Mouse (Mus musculus) c-Kit-negative CD71-positive TER-119-positive erythroid progenitor cells, embryonic 14.5 days (primary cell): ENCODE data around the gene Otop2.

ENCODE experiments used
- DNase-seq: peaks from one replicate; pipeline ENCODE4 v3.0.0-alpha.2; 2013; ENCODE audit warnings: low read depth, low spot score

The Otop2 gene

GRCm38 (mm10) chr11:115306863-115307262, at the start of gene Otop2:
Gene Otop2, plus strand, starts transcription at chr11:115307163.
- no peak for DNase-seq

GRCm38 (mm10) chr11:115257775-115258510, 49.0 kb upstream of the Otop2 start:
- no peak for DNase-seq

DNA sequence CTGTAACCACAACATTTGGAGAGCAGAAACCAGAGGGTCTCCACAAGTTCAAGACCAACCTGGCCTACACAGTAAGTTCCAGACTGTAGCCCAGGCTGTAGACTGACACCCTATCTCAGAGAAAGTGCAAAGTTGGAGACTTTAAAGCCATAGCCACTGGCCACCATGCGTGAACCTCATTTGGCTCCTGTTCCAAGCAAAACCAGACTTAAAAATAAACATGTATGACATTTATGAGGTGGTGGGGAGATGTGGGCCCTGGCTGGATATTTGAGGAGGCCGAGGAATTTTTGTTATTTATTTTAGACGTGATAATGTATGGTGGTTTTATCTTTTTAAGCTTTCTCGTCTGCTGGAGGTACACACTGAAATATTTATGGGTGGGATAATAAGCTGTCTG, 47.8 kb upstream of the Otop2 start:
- DNase-seq: no peak

DNA sequence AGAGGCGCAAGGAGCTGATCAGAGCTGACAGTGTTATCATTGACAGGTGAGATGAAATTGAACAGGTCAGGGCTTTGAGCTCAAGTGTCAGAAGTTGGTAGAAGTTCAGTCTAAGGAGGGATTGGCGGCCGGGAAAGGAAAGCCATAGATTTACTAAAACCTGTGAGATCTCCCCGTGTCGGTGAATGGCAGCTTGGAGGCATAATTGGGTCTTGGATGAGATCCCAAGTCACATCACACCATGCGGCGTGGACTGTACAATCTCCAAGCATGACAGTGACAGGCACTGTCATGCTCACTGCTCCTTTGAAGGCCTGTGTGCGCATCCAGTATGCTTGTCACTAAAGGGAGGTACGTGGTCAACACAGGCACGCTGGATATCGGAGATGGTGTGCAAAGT, 44.0 kb upstream of the Otop2 start:
- no peak for DNase-seq

- no peak for DNase-seq
Measured at GRCm38 (mm10) chr11:115264136-115264861, 42.7 kb upstream of the Otop2 start.

DNA sequence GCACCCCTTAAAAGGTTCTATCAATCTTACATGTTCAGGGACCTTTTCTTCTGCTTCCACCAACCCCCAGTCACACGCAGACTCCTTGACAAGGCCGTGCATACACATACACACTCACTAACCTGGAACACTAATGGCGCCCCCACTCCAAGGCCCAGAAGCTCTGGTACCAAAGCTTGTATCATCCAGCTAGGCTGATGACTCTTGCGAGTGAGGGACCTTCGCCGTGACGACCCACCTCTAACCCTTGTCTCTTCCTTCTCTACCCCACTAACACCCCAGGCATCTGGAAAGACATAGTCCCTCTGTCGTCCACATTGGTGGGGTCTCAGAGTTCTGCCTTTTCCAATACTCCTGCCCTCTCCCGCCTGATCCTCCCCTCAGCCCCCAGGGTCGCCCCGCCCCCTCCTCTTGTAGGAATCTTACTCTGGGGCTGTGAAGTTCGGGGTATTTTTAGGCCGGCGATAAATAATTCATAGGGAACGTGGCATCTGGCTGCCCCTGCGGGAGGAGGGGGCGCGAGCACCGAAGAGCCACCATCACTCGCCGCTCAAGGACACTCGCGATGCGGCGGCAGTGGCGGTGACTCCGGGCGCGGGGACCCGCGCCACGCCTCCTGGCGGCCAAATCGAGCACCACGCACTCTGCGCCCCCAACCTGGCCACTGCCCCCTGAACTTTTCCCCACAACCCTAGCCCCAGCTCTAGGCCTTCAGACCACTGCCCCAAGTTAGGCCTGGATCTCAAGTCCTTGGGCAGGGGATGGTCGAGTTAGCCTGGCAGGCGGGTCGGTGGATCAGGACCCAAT, 41.9 kb upstream of the Otop2 start:
- DNase-seq: no peak

GRCm38 (mm10) chr11:115265771-115266399, 41.1 kb upstream of the Otop2 start:
- no peak for DNase-seq

DNA sequence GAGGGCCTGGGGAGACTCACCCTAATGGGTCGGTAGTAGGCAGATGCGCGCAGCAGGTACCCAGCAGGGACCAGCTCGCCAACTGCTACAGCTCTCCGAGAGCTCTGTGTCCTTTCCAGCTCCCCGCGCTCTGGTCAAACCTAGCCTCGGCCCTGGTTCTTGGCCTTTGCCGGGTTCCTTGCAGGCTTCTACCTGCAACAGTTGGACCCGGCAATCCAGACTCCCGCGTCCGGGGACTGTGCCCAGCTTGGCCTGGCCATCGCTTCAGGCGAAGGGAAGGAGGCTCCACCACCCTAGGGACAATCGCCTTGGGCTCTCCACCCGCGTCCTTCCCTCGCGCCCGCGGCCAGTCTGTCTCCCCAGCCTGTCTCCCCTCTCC, 40.6 kb upstream of the Otop2 start:
- DNase-seq: no peak

GRCm38 (mm10) chr11:115267061-115267883, 39.7 kb upstream of the Otop2 start, which contains the start of gene Grin2c:
Gene Grin2c, minus strand, starts transcription at chr11:115267243.
- no peak for DNase-seq

- DNase-seq: no peak
Measured at GRCm38 (mm10) chr11:115267958-115268357, 39.0 kb upstream of the Otop2 start.

GRCm38 (mm10) chr11:115269330-115270066, 37.5 kb upstream of the Otop2 start:
- no peak for DNase-seq

DNA sequence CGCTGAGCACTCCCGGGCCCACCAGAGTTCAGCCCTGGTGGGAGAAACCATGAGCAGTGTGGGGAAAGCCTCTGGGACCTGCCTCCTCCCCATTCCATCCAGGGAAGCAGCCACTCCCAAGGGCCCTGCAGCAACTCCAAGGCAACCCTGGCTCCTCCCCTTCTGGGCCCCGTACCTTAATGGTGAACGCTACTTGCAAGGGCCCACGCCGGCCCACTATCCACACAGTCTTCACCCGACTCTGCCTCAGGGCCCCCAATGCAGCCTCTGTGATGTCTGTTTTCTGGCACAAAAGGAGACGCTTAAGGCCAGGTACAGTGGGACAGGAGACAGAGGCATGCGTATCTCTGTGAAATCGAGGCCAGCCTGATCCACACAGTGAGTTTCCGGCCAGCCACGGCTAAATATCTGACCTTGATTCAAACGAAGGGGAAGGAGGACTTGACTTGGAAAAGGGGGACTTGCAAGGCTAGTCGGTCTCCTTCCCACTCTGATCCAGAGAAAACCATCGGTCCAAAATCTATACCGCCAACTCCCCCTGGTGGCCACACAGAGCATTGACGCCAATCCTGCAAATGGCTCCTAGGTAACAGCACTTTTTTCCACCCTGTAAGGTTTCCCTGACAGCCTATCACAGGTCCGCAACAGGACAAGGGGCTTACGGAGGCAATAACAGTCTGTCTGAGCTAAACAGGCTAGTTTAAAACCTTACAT, 36.7 kb upstream of the Otop2 start:
- no peak for DNase-seq

GRCm38 (mm10) chr11:115271052-115271451, 35.9 kb upstream of the Otop2 start:
- DNase-seq: no peak

DNA sequence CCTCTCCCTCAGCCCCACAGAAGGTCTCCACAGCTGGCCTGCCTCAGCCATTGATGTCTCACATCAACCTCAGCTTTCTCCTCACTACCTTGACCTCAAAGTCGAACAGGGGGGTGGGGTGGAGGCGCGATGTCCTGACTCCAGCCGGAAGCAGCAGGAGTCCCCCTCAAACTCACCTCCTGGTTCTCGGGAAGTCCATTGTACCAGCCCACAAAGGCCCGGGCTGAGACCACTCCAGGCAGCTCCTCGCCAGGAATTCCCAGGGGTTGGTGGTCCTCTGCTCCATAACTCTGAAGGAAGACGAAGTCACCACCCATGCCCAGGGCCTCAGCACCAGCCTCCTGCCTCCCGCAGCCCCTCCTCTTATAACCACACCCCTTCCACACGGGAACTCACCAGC, 35.5 kb upstream of the Otop2 start:
- DNase-seq: no peak

GRCm38 (mm10) chr11:115272894-115273498, 34.0 kb upstream of the Otop2 start:
- no peak for DNase-seq

- DNase-seq: no peak
Measured at GRCm38 (mm10) chr11:115273735-115274134, 33.2 kb upstream of the Otop2 start.

- DNase-seq: no peak
Measured at GRCm38 (mm10) chr11:115274178-115274577, 32.8 kb upstream of the Otop2 start.

GRCm38 (mm10) chr11:115274771-115275170, 32.2 kb upstream of the Otop2 start:
- DNase-seq: no peak

- no peak for DNase-seq
Measured at GRCm38 (mm10) chr11:115275509-115275908, 31.5 kb upstream of the Otop2 start.
